Mouse (Mus musculus): ENCODE data around the gene Dsp.

Dsp gene

DNA sequence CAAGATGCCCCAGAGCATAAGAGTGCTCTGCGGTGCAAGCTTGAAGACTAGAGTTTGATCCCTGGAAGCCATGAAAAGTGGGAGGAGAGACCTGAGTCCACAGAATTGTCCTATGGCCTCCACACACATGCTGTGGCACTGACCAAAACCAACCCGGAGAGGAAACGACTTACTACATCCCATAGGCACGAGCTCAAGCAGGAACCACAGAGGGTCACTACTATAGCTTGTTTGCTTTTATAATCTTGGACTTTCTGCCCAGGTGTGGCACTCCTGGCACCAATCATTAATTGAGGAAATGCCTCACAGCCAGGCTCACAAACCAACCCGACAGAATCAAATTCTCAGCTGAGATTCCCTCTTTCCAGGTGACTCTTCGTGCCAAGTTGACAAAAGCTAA, 50.3 kb downstream of the Dsp start:
- no peak for DNase-seq

- DNase-seq, result no peak
Observed at GRCm38 (mm10) chr13:38204171-38204570, 53.1 kb downstream of the Dsp start.

- DNase-seq, result peak; percentile 80
Observed at GRCm38 (mm10) chr13:38204702-38205482, 53.8 kb downstream of the Dsp start, which contains the start of gene Snrnp48. Snrnp48 (plus strand) TSS chr13:38204938.

GRCm38 (mm10) chr13:38211122-38211521, 60.0 kb downstream of the Dsp start:
- DNase-seq, result no peak

DNA sequence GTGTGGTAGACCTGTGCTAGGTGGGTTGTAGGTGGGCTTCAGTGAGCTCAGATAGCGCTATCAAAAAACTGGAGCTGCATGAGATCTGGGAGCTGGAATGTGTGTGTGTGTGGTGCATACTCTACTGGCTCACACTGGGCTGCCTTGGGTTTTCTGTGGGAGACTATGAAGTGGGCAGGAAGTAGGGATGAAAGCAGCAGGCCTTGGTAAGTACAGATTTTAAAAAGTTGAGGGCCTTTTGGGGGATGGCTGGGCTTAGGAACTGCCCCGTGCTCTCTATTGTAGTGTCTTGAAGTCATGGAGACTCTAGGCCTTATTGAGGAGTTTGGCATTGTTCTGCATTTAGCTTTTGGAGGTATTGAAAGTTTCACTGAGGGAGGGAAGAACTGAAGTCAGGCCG, 67.6 kb downstream of the Dsp start:
- DNase-seq, result no peak

DNA sequence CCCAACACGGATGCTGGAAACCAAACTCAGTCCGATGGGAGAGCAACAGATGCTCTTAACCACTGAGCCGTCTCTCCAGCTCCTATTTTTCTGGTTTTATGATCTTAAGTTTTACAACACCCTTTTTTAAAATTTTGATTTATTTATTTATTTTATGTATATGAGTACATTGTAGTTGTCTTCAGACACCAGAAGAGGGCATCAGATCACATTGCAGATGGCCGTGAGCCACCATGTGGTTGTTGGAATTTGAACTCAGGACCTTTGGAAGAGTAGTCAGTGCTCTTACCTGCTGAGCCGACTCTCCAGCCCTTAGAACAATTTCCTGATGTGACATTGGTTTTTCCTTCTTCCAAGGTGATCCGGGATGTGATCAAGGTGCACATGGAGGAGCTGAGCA, 69.2 kb downstream of the Dsp start:
- no peak for DNase-seq

- DNase-seq, result no peak
Observed at GRCm38 (mm10) chr13:38230177-38230821, 79.2 kb downstream of the Dsp start.

GRCm38 (mm10) chr13:38232411-38232810, 81.3 kb downstream of the Dsp start:
- no peak for DNase-seq

- no peak for DNase-seq
Observed at GRCm38 (mm10) chr13:38232856-38233625, 81.9 kb downstream of the Dsp start.

DNA sequence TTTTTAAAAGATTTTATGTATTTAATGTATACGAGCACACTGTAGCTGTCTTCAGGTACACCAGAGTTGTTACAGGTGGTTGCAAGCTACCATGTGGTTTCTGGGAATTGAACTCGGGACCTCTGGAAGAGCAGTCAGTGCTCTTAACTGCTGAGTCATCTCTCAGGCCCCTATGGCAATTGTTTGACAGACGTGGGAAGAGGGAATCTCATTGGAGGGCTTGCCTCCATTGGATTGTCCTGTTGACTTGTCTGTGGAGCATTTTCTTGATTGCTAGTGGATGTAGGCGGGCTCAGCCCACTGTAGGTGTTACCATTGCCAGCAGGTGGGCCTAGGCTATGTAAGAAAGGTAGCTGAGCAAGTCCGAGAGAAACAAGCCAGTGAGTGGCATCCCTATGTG, 83.6 kb downstream of the Dsp start:
- no peak for DNase-seq

- DNase-seq, result no peak
Observed at GRCm38 (mm10) chr13:38235370-38235769, 84.3 kb downstream of the Dsp start.

DNA sequence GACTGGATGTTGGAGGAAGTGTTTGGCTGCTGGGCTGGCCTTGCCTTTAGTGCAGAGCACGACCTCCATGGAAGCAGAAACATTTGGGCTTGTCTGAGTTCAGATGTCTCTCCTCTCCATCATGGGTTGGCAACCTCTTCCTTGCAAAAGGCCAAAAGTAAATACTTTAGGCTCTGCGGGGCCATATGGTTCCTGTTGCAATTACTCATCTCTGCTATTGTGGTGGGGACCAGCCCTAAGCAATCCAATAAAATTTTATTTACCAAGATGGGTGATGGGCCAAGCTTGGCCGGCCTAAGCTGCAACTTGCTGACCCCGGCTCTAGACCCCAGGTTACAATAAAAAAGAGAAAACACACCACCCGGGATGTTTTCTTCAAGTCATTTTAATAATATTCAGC, 97.1 kb downstream of the Dsp start:
- DNase-seq, result no peak
